8 mouse cellular contexts compared by ENCODE assay signal in the genomic region with DNA sequence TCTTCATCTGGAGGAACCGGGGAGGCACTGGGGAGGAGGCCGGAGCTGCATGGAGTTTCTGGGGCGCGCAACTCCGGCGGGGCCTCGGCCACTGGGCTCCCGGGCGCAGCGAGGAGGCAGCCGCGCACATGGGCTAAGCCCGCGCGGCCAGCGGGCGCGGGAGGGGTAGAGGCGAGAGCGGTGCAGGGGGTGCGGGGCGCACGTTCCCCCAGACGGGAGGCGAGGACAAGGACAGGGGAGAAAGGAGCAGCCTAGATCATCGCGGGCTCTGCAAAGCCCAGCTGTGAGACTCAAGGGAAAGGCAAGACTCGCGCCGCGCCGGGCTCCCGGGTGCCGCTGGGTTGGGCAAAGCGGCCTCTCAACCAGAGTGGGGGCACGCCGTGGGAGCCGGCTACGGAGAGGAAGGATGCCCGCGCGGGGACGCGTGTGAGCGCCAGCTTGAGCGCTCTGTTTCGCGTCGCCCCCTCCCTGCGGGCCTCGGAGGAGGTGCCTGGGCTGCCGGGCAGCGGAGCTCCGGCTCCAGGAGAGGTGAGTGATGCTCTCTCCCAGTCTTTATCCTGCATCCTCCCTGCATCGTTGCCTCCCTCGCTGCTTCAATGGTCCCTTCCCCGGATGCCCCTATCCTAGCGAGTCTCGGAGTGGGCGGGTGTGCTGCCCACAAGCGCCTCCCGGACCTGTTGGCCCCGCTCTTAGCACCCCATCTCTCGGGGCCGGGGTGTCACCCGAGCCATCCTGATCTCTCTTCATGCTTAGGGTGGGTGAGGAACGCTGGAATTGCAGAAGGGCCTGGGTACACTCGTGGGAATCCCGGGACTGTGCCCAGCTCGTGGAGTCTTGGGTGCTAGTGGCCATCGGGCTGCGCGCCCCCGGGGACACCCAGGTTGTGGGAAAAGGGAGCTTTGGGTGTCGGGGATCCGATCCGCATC.
A peak's percentile ranks its signal among the peaks of the same experiment; 100 is the strongest.
DNase-seq lines count a peak whose midpoint lies in the region; ATAC-seq lines count a peak whose summit lies in the region.

No protein-coding gene starts in this region.

- peaks cover 17% of the 10 kb centered on the region; the same call in 1 of the 2 replicates for H3K4me1 ChIP-seq in hindbrain, embryonic 16.5 days (ENCODE audit: control insufficient read depth, insufficient read depth, low read depth, low read length)
- no peaks in the 10 kb centered on the region for H3K4me1 ChIP-seq in liver, embryonic 12.5 days
- H3K4me1 ChIP-seq in stomach, embryonic 15.5 days = 0 out of 2 replicates have a peak, but pooled peaks cover 8% of the 10 kb centered on the region

- peak overlapping the region; percentile 84 for H3K9ac ChIP-seq in hindbrain, embryonic 16.5 days (ENCODE audit: low read depth, low read length)
- no peak overlapping the region for H3K9ac ChIP-seq in liver, embryonic 12.5 days
- no peak overlapping the region for H3K9ac ChIP-seq in stomach, embryonic 15.5 days

- H3K36me3 ChIP-seq in hindbrain, embryonic 16.5 days (ENCODE audit: control insufficient read depth, insufficient read depth, low read length) = no peaks in the 10 kb centered on the region
- H3K36me3 ChIP-seq in liver, embryonic 12.5 days = no peaks in the 10 kb centered on the region
- no peaks in the 10 kb centered on the region for H3K36me3 ChIP-seq in stomach, embryonic 15.5 days

- H3K9me3 ChIP-seq in hindbrain, embryonic 16.5 days (ENCODE audit: control insufficient read depth, low read length) = no peaks in the 10 kb centered on the region
- no peaks in the 10 kb centered on the region for H3K9me3 ChIP-seq in liver, embryonic 12.5 days (replicated peaks)
- H3K9me3 ChIP-seq in stomach, embryonic 15.5 days = no peaks in the 10 kb centered on the region

- H3K4me3 ChIP-seq in hindbrain, embryonic 16.5 days (ENCODE audit: low read length) = peak overlapping the region; percentile 70
- H3K4me3 ChIP-seq in liver, embryonic 12.5 days = peak overlapping the region; percentile 11; the same call in 1 of the 2 replicates
- H3K4me3 ChIP-seq in stomach, embryonic 15.5 days (replicated peaks) = peak overlapping the region; percentile 31

- WGBS in hindbrain, embryonic 16.5 days = under 1% methylated on average over 75 of the region's 77 CpGs
- 4% methylated on average over 74 of the region's 77 CpGs for WGBS in liver, embryonic 12.5 days (ENCODE audit: insufficient replicate concordance)
- under 1% methylated on average over 73 of the region's 77 CpGs for WGBS in stomach, embryonic 15.5 days

- peak; percentile 82 for ATAC-seq in hindbrain, embryonic 16.5 days
- ATAC-seq in liver, embryonic 12.5 days = no peak
- no peak for ATAC-seq in stomach, embryonic 15.5 days (ENCODE audit: insufficient read depth, low FRiP score, low read depth)

- H3K27ac ChIP-seq in hindbrain, embryonic 16.5 days (ENCODE audit: low read depth, low read length) = peak overlapping the region; percentile 78
- H3K27ac ChIP-seq in liver, embryonic 12.5 days = no peak overlapping the region
- H3K27ac ChIP-seq in stomach, embryonic 15.5 days = no peak overlapping the region

- DNase-seq in thymus, postnatal 4 days = peak; percentile 10
- no peak for DNase-seq in thymus, postnatal 36 days
- DNase-seq in embryo, embryonic 10.5 days (ENCODE audit: low spot score) = peak; percentile 38
- no peak for DNase-seq in B cell, adult 2 months
- DNase-seq in thymus, postnatal 14 days = no peak

- peaks cover 2% of the 10 kb centered on the region for H3K27me3 ChIP-seq in hindbrain, embryonic 16.5 days (replicated peaks; ENCODE audit: control insufficient read depth, insufficient read depth, low read length)
- peaks cover 51% of the 10 kb centered on the region for H3K27me3 ChIP-seq in liver, embryonic 12.5 days (replicated peaks)
- peaks cover 42% of the 10 kb centered on the region for H3K27me3 ChIP-seq in stomach, embryonic 15.5 days (replicated peaks)

- peak overlapping the region; percentile 87 for H3K4me2 ChIP-seq in hindbrain, embryonic 16.5 days (ENCODE audit: low read length)
- peak overlapping the region; percentile 40 for H3K4me2 ChIP-seq in liver, embryonic 12.5 days
- H3K4me2 ChIP-seq in stomach, embryonic 15.5 days = peak overlapping the region; percentile 57

Comparison
In these comparisons a context has a peak if more than half of its experiments do, and no peak if none do; other contexts are left out.
1. DNase-seq: peak in thymus, postnatal 4 days (single experiment) and embryo, embryonic 10.5 days (single experiment); none in thymus, postnatal 36 days (0 of 2), B cell, adult 2 months (0 of 2) and thymus, postnatal 14 days (single experiment).
2. H3K4me3 ChIP-seq: peak in every context shown above with its lines; median percentile 70 in hindbrain, embryonic 16.5 days; 31 in stomach, embryonic 15.5 days; 11 in liver, embryonic 12.5 days.
3. Peak in every context shown above with its lines, with median percentiles within 50 percentile points of each other: H3K4me2 ChIP-seq.